Mouse (Mus musculus): ENCODE results near the gene Ecel1. TPM values are rescaled to one million over a fixed set of nuclear protein-coding genes. Genes with fewer than 3 reads are reported as not detected.

The Ecel1 gene
- 0.12 and 0.15 TPM in 2 replicates for polyA plus RNA-seq (2012; rRNA removed)

DNA sequence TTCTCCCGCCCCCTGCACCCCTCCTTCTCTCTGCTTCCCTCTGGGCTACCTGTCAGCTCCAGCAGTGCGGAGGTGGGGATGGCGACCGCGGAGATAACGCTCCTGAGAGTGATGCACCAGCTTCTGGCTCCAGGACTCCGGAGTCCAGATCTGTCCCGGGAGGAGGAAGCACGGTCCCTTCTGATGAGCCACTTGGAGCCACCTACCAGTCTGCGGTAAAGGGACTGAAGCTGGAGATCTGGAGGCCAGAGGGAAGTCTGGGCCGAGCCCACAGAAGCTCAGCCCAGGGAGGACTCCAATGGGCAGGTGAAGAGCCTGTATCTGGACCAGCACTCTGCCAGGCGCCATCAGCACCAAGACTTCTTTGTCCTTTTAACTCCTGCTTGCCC lies at the start of gene Ecel1:
TSS of gene Ecel1 (minus strand) at position 323 of the 389 bp plus-strand sequence.

GRCm38 (mm10) chr1:87204465-87204864 lies 48.1 kb upstream of the Ecel1 start, which contains the start of gene Chrng:
Gene Chrng, plus strand, starts transcription at chr1:87204657.

GRCm38 (mm10) chr1:87190429-87190828 lies 34.1 kb upstream of the Ecel1 start, which contains the start of gene Chrnd:
Gene Chrnd, plus strand, starts transcription at chr1:87190607.

DNA sequence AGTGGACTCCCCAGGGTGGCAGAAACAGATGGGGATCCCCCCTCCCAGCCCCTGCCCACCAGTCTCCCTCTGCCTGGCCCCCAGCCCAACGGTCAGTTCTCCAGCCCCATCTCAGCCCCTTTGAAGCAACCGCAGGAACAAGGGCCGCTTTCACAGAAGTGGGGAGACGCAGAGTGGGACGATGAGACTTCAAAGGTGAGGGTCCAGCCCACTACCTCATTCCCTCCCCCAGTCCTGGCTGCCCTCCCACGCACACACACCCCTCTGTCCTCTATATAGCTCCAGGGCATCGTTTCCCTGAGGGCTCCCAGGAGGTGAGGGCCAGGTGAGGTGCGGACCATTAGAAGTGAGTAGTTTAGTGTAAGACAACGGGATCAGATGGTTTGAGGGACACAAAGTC lies 26.7 kb upstream of the Ecel1 start, which contains the start of gene Prss56:
TSS of gene Prss56 (plus strand) at position 301 of the 400 bp plus-strand sequence.

DNA sequence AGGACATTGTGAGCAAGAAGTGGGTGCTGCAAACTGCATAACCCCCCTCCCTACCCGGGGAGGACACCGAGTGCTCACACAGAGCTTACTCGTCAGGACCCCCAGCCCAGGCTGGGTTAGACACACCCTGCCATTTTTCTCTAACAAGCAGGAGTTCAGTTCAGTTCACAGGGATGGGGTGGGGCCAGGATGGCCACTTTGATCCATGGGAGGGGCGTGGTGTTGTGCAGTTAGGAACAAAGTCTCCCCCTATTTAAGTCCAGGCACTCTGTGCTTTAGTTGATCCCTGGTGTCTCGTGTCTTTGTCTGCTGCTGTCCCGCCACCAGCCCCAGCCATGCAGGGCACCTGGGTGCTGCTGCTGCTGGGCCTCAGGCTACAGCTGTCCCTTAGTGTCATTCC lies 31.6 kb downstream of the Ecel1 start, which contains the start of gene Akp3:
TSS of gene Akp3 (plus strand) at position 301 of the 400 bp plus-strand sequence.

GRCm38 (mm10) chr1:87101411-87101810 lies 54.9 kb downstream of the Ecel1 start, which contains the start of gene Alpi:
Gene Alpi, minus strand, starts transcription at chr1:87101606.

Other genes with a start within 250 kb of the Ecel1 start
- 0.16 TPM in 1 of 2 replicates, not detected in the other for gene Alppl2, start 66.6 kb downstream of the Ecel1 start, polyA plus RNA-seq (2012; rRNA removed)
- 30.6 and 40.2 TPM in 2 replicates for gene Alpi, start 54.9 kb downstream of the Ecel1 start, polyA plus RNA-seq (2012; rRNA removed)
- gene Akp3, start 31.5 kb downstream of the Ecel1 start, polyA plus RNA-seq (2012; rRNA removed): 0.10 TPM in 1 of 2 replicates, not detected in the other
- gene Prss56, start 26.8 kb upstream of the Ecel1 start, polyA plus RNA-seq (2012; rRNA removed): not detected in 2 replicates
- not detected in 2 replicates for gene Chrnd, start 34.1 kb upstream of the Ecel1 start, polyA plus RNA-seq (2012; rRNA removed)
- gene Chrng, start 48.1 kb upstream of the Ecel1 start, polyA plus RNA-seq (2012; rRNA removed): not detected in 2 replicates
- 28.4 and 34.6 TPM in 2 replicates for gene Eif4e2, start 57.4 kb upstream of the Ecel1 start, polyA plus RNA-seq (2012; rRNA removed)
- gene Efhd1, start 107.8 kb upstream of the Ecel1 start, polyA plus RNA-seq (2012; rRNA removed): 2.9 and 3.3 TPM in 2 replicates
- gene Gigyf2, start 170.5 kb upstream of the Ecel1 start, polyA plus RNA-seq (2012; rRNA removed): 24.0 and 24.7 TPM in 2 replicates
- gene Kcnj13, start 238.2 kb upstream of the Ecel1 start, polyA plus RNA-seq (2012; rRNA removed): not detected in 2 replicates